Mouse (Mus musculus): ENCODE results near the gene Chmp6.

- TF ChIP-seq CHD2 (IDR thresholded peaks at IDR 0.05; ENCODE audit: low read length) (no peak), POLR2AphosphoS2 (IDR thresholded peaks at IDR 0.05; ENCODE audit: low read length) (no peak), POLR2A (IDR thresholded peaks at IDR 0.05; ENCODE audit: control insufficient read depth in 1 of 2, insufficient read depth in 1 of 2, low read depth in 1 of 2, low read length in 2 of 2, poor library complexity in 1 of 2) (peak in 1 of 2 experiments; percentile 28; a peak in 1 of 4 replicates), EP300 (IDR thresholded peaks at IDR 0.05; ENCODE audit: low read depth in 1 of 2, low read length in 2 of 2) (no peak), MEF2A (IDR thresholded peaks at IDR 0.05; ENCODE audit: extremely low read depth, insufficient replicate concordance, low read depth, low read length, poor library complexity, severe bottlenecking) (no peak)
Measured at GRCm38 (mm10) chr11:119909436-119909835, 3.8 kb upstream of the Chmp6 start.
